Mouse (Mus musculus): ENCODE data around the gene Lrrc46.

DNA sequence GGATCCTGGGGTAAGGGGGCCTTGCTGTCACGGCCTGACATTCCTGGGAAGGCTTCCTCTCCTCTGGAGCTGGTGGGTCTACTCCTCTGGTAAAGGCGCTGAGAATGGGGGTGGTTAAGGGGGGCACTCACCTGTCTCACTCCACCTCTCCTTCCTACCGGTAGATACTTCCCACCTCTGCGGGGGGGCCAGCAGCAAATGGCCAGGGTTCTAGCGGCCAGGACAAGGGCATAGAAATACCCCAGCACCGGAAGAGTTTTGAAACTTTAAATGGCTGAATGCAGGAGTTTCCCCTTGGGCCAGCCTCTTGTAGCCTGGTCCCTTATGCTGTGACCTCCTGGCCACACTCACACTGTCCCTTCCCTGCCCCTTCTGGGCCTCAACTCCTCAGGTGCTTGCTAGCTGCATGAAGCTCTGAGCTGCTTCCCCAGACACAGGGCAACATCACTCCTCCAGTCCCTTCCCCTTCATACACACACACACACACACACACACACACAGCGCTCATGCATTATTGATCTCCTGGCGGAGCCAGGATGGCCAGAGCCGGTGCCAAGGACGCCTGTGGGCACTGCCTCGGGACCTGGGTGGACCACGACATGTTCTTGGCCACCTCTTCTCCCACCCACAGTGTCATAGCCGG, 9.9 kb upstream of the Lrrc46 start:
- TF ChIP-seq CTCF (IDR thresholded peaks at IDR 0.05) (no peak), EP300 (IDR thresholded peaks at IDR 0.05) (no peak)

Data from lung, postnatal 0 days (tissue).